Mouse (Mus musculus) right cerebral cortex, postnatal 25 days (tissue): ENCODE measurements around the gene Cdh12.
A peak's percentile ranks its signal among the peaks of the same experiment; 100 is the strongest.
"Not testable (repeated sequence)": the region's sequence is repeated elsewhere in the genome, so short reads cannot be mapped to it uniquely, and the experiment has no call there.

Source experiments
- DNase-seq: peaks from one replicate; pipeline ENCODE4 v3.0.0; 2022

Gene Cdh12

GRCm38 (mm10) chr15:20448861-20449663, at the start of gene Cdh12:
Gene Cdh12 (plus strand): TSS chr15:20449265.
- peak; percentile 44 for DNase-seq

- DNase-seq, result no peak
Measured at GRCm38 (mm10) chr15:20403596-20403995, 45.5 kb upstream of the Cdh12 start.

GRCm38 (mm10) chr15:20413397-20413796, 35.7 kb upstream of the Cdh12 start:
- DNase-seq, result no peak

- no peak for DNase-seq
Measured at GRCm38 (mm10) chr15:20436356-20436755, 12.7 kb upstream of the Cdh12 start.

GRCm38 (mm10) chr15:20450558-20450957, 1.5 kb downstream of the Cdh12 start:
- no peak for DNase-seq

GRCm38 (mm10) chr15:20458508-20458907, 9.4 kb downstream of the Cdh12 start:
- no peak for DNase-seq

GRCm38 (mm10) chr15:20462500-20462899, 13.4 kb downstream of the Cdh12 start:
- DNase-seq, result no peak

GRCm38 (mm10) chr15:20463601-20464000, 14.5 kb downstream of the Cdh12 start:
- no peak for DNase-seq

- DNase-seq, result no peak
Measured at GRCm38 (mm10) chr15:20550979-20551378, 101.9 kb downstream of the Cdh12 start.

GRCm38 (mm10) chr15:20571012-20571411, 121.9 kb downstream of the Cdh12 start:
- DNase-seq, result no peak

- no peak for DNase-seq
Measured at GRCm38 (mm10) chr15:20582567-20583075, 133.6 kb downstream of the Cdh12 start.

- DNase-seq, result no peak
Measured at GRCm38 (mm10) chr15:20591599-20591998, 142.5 kb downstream of the Cdh12 start.

GRCm38 (mm10) chr15:20605751-20606150, 156.7 kb downstream of the Cdh12 start:
- DNase-seq, result not testable (repeated sequence)

GRCm38 (mm10) chr15:20634593-20634992, 185.5 kb downstream of the Cdh12 start:
- no peak for DNase-seq

GRCm38 (mm10) chr15:20639155-20639554, 190.1 kb downstream of the Cdh12 start:
- DNase-seq, result no peak

GRCm38 (mm10) chr15:20642905-20643414, 193.9 kb downstream of the Cdh12 start:
- DNase-seq, result no peak

- DNase-seq, result no peak
Measured at GRCm38 (mm10) chr15:20660221-20660620, 211.2 kb downstream of the Cdh12 start.

GRCm38 (mm10) chr15:20666650-20667049, 217.6 kb downstream of the Cdh12 start, which contains the start of gene Acot10:
Gene Acot10 (minus strand): TSS chr15:20666750.
- no peak for DNase-seq

- no peak for DNase-seq
Measured at GRCm38 (mm10) chr15:20667350-20667749, 218.3 kb downstream of the Cdh12 start.

GRCm38 (mm10) chr15:20667989-20668388, 218.9 kb downstream of the Cdh12 start:
- no peak for DNase-seq

- not testable (repeated sequence) for DNase-seq
Measured at GRCm38 (mm10) chr15:20669507-20669906, 220.4 kb downstream of the Cdh12 start.

- no peak for DNase-seq
Measured at GRCm38 (mm10) chr15:20682719-20683118, 233.7 kb downstream of the Cdh12 start.

GRCm38 (mm10) chr15:20684200-20684599, 235.1 kb downstream of the Cdh12 start:
- DNase-seq, result no peak

GRCm38 (mm10) chr15:20696229-20696628, 247.2 kb downstream of the Cdh12 start:
- DNase-seq, result no peak
